Mouse (Mus musculus) limb, embryonic 14.5 days (tissue): ENCODE results near the gene Try10. TPM values are rescaled to one million over a fixed set of nuclear protein-coding genes. Genes with fewer than 3 reads are reported as not detected.
"Not testable (repeated sequence)": the region's sequence is repeated elsewhere in the genome, so short reads cannot be mapped to it uniquely, and the experiment has no call there.

Source experiments
- ATAC-seq: fragments of 200-750 bp; cut with Nextera tagmentation; 2 replicates; pipeline ENCODE4 v1.8.0; 2017; ENCODE audit warnings: low read depth, moderate number of reproducible peaks, moderate TSS enrichment; ENCODE audit not compliant: low FRiP score
- DNase-seq: peaks from one replicate; pipeline ENCODE4 v3.0.0-alpha.2; 2015; ENCODE audit warnings: low spot score
- H3K27ac ChIP-seq: fragments of 300-500 bp; sonication (generic); replicated peaks from 2 replicates; pipeline ENCODE4 v1.5.1; 2014; ENCODE audit warnings: low read depth, mild to moderate bottlenecking, low read length, moderate library complexity, mixed read lengths
- H3K27me3 ChIP-seq: fragments of 300-500 bp; sonication (generic); 2 replicates; pipeline ENCODE4 v1.6.1; 2014; ENCODE audit warnings: low read length, mixed read lengths; ENCODE audit not compliant: control insufficient read depth, insufficient read depth
- H3K36me3 ChIP-seq: fragments of 300-500 bp; sonication (generic); 2 replicates; pipeline ENCODE4 v1.6.1; 2014; ENCODE audit warnings: mild to moderate bottlenecking, low read length, moderate library complexity, mixed read lengths; ENCODE audit not compliant: control insufficient read depth, insufficient read depth
- H3K4me1 ChIP-seq: fragments of 300-500 bp; sonication (generic); 2 replicates; pipeline ENCODE4 v1.6.1; 2014; ENCODE audit warnings: antibody characterized with exemption, low read length, mixed read lengths; ENCODE audit not compliant: control insufficient read depth, insufficient read depth
- H3K4me2 ChIP-seq: fragments of 300-500 bp; sonication (generic); replicated peaks from 2 replicates; pipeline ENCODE4 v1.6.1; 2014; ENCODE audit warnings: low read depth, mild to moderate bottlenecking, low read length, moderate library complexity; ENCODE audit not compliant: severe bottlenecking
- H3K4me3 ChIP-seq: fragments of 300-500 bp; sonication (generic); replicated peaks from 2 replicates; pipeline ENCODE4 v1.5.1; 2014; ENCODE audit warnings: low read length
- H3K9ac ChIP-seq: fragments of 300-500 bp; sonication (generic); 2 replicates; pipeline ENCODE4 v1.6.1; 2014; ENCODE audit warnings: mild to moderate bottlenecking, low read depth, low read length, moderate library complexity; ENCODE audit not compliant: severe bottlenecking
- H3K9me3 ChIP-seq: fragments of 300-500 bp; sonication (generic); 2 replicates; pipeline ENCODE4 v1.6.1; 2016; ENCODE audit warnings: low read length; ENCODE audit not compliant: control insufficient read depth
- POLR2A ChIP-seq: fragments of 200-500 bp; IDR thresholded peaks from 2 replicates; pipeline ENCODE4 v1.8.0; 2012; ENCODE audit warnings: inconsistent platforms, mild to moderate bottlenecking, moderate library complexity, borderline replicate concordance; ENCODE audit not compliant: insufficient read depth, insufficient read length; ENCODE audit errors: extremely low read depth
- WGBS: fragments of 180-500 bp; shearing (Covaris S2); extraction: QIAGEN DNeasy Blood & Tissue Kit; methylation state at CpG from one replicate; pipeline ENCODE4 v1.1.7; 2014; 5-methylcytosine and 5-hydroxymethylcytosine counted together
- polyA plus RNA-seq, 2 experiments: library from polyadenylated mRNA; depleted of rRNA in 1 of 2; stranded (reverse) in 1 of 2; unstranded in 1 of 2; fragments of >200 nt; fragmentation: Nextera tagmentation in 1 of 2; extraction: Ambion mirVana in 1 of 2; gene quantifications; 2 replicates each; pipeline versions ENCODE4 v1.2.1 to v1.2.3; 2012 to 2014

The Try10 gene
- not detected in 2 replicates for polyA plus RNA-seq (2012; rRNA removed)
- not detected in 2 replicates for polyA plus RNA-seq (2014; fragmentation: Nextera tagmentation; extraction: Ambion mirVana)

DNA sequence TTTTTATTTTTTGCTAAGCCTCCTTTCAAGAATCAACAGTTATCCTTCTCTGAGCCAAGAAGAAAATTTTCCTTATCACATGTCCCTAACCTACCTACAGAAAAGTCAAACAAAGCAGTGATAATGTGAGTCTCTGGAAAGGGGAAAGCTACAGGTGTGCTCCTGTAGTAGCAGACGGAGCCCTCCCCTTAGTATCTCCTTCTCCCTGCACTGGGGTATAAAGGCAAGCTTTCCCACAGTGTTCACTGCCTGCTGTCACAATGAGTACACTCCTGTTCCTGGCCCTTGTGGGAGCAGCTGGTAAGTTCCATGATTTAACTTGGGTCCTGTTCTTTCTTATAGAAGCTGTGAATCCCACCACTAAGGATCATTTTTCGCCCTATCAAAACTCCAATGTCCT is at the start of gene Try10:
TSS of gene Try10 (plus strand) at position 174 of the 400 bp plus-strand sequence.
- no peak for ATAC-seq
- no peaks in the 10 kb centered on the region for H3K36me3 ChIP-seq
- H3K4me2 ChIP-seq = no peak within 1 kb of the TSS

DNA sequence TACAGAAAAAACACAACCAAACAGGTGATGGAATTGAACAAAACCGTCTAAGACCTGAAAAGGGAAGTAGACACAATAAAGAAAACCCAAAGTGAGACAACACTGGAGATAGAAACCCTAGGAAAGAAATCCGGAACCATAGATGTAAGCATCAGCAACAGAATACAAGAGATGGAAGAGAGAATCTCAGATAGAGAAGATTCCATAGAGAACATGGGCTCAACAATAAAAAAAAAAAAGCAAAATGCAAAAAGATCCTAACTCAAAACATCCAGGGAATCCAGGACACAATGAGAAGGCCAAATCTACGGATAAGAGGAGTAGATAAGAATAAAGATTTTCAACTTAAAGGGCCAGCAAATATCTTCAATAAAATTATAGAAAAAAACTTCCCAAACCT is 37.2 kb upstream of the Try10 start, which contains the start of gene Try5:
TSS of gene Try5 (minus strand) at position 101 of the 400 bp plus-strand sequence.
- not testable (repeated sequence) for H3K9ac ChIP-seq, ATAC-seq, H3K27me3 ChIP-seq, H3K4me1 ChIP-seq, H3K4me3 ChIP-seq, H3K27ac ChIP-seq, DNase-seq, H3K9me3 ChIP-seq, H3K4me2 ChIP-seq, H3K36me3 ChIP-seq
- WGBS = 68% methylated on average over 3 of the region's 3 CpGs

More for the DNA sequence above, at the start of gene Try10:
- no peak for TF ChIP-seq POLR2A
- no peaks in the 10 kb centered on the region for H3K4me1 ChIP-seq
- H3K27me3 ChIP-seq = no peaks in the 10 kb centered on the region
- 72% methylated on average over 2 of the region's 2 CpGs for WGBS
- H3K9me3 ChIP-seq = no peaks in the 10 kb centered on the region
- H3K4me3 ChIP-seq = no peak within 1 kb of the TSS
- no peak within 1 kb of the TSS for H3K9ac ChIP-seq
- no peak within 1 kb of the TSS for H3K27ac ChIP-seq
- no peak for DNase-seq

DNA sequence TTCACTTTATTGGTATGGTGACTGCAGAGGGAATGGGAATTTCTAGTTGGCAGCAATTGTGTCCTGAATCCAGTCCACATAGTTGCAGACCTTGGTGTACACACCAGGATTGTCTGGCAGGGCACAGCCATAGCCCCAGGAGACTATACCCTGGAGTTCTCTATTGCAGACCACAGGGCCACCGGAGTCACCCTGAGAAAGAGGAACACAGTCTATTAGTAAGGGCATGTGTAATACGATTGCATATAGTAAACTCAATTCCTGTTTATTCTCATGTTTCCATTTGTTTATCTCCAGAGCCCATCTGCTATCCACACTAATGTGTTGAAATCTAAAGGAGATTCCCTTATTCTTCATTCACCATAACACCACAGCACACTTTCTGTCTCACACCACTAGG is 19.9 kb downstream of the Try10 start:
- DNase-seq, H3K36me3 ChIP-seq, H3K9me3 ChIP-seq, H3K4me1 ChIP-seq, H3K27ac ChIP-seq, H3K9ac ChIP-seq, H3K27me3 ChIP-seq, ATAC-seq, H3K4me2 ChIP-seq, H3K4me3 ChIP-seq: not testable (repeated sequence)
- 100% methylated on average over 1 of the region's 2 CpGs for WGBS

DNA sequence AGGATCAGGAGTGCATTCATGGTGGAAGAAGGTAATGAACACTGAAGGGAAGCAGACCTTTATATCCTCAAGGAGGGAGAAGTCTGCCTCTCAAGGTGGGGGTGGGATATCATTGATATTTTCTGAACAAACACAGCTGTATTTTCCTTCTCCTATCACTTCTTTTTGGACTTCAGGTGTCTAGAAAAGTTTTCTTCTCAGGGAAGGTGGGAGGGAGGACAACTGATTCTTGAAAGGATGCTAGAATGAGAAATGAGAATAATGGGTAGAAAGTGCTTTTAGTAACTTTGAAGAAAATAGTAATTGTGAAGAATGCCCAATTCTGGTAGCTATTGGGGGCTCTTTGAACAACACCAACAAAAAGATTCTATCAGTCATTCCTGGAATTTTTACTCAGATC is 23.7 kb downstream of the Try10 start, which contains the start of gene Prss3:
TSS of gene Prss3 (minus strand) at position 101 of the 400 bp plus-strand sequence.
- not testable (repeated sequence) for ATAC-seq, DNase-seq, H3K4me2 ChIP-seq, H3K9me3 ChIP-seq, H3K27me3 ChIP-seq, H3K9ac ChIP-seq, H3K36me3 ChIP-seq, H3K4me1 ChIP-seq, H3K4me3 ChIP-seq, H3K27ac ChIP-seq

DNA sequence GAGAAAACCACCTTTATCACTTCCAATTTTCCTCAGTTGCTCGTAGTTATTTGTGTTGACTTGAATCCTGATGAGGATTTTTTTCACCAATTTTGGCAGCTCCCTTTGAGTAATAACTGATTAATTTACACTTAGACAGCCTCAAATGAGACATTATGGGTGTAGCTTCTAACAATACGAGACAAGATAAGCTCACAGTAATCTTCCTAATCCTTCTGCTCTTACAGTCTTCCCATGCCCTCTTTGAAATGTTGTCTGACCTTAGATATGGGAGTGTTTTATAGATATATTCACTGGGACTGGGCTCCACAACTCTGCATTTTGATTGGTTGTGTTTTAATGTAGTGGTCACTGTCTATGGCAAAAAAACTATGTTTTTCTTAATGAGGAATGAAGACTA is 32.9 kb downstream of the Try10 start:
- H3K4me2 ChIP-seq = no peak overlapping the region
- 82% methylated on average over 2 of the region's 2 CpGs for WGBS
- TF ChIP-seq POLR2A = no peak
- no peaks in the 10 kb centered on the region for H3K27me3 ChIP-seq
- no peak overlapping the region for H3K9ac ChIP-seq
- ATAC-seq = no peak
- no peak overlapping the region for H3K4me3 ChIP-seq
- DNase-seq = no peak
- no peaks in the 10 kb centered on the region for H3K36me3 ChIP-seq
- no peaks in the 10 kb centered on the region for H3K4me1 ChIP-seq
- no peak overlapping the region for H3K27ac ChIP-seq
- H3K9me3 ChIP-seq = no peaks in the 10 kb centered on the region

DNA sequence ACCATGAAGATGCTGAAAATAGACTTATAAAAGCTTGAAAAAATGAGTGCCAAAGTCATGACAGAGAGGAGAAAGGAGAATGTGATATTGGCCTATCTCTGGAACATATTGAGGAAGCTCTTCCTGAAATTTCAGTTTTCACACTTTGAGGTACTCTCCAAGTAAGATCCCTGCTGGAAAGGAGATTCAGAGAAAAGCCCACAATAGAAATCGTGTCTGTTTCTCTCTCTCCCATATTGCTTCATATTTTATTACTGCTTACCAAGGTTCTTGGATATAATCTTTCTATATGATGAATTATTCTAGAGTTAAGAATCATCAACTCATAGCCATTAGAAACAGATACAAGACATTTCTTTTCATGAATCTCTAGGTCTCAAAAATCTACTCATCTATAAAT is 37.7 kb downstream of the Try10 start:
- 71% methylated on average over 1 of the region's 1 CpGs for WGBS
- not testable (repeated sequence) for H3K4me2 ChIP-seq, ATAC-seq, H3K9ac ChIP-seq, H3K9me3 ChIP-seq, DNase-seq, H3K36me3 ChIP-seq, H3K4me1 ChIP-seq, H3K27ac ChIP-seq, H3K4me3 ChIP-seq, H3K27me3 ChIP-seq

DNA sequence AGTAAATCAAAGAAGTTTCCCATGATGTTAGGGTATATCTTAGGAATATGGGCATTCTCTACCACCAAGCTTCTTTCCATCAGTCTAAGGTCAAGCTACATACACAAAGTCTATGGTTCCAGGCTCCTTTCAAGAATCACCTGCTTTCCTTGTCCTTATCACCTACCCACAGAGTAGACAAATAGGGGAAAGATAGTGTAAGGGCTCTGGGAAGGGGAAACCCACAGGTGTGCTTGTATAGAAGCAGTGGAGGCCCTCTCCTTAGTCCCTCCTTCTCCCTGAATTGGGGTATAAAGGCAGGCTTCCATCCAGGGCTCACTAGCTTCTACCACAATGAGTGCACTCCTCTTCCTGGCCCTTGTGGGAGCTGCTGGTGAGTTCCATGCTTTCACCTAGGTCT is 38.2 kb downstream of the Try10 start, which contains the start of gene Gm5771:
TSS of gene Gm5771 (plus strand) at position 301 of the 400 bp plus-strand sequence.
- not testable (repeated sequence) for DNase-seq, H3K9me3 ChIP-seq, H3K4me2 ChIP-seq, H3K9ac ChIP-seq, H3K36me3 ChIP-seq, ATAC-seq, H3K27ac ChIP-seq, H3K4me1 ChIP-seq, H3K27me3 ChIP-seq, H3K4me3 ChIP-seq
